Mouse (Mus musculus): ENCODE results near the gene Gan. TPM values are rescaled to one million over a fixed set of nuclear protein-coding genes. Genes with fewer than 3 reads are reported as not detected.

The Gan gene
- total RNA-seq, 2 experiments from 2014 or later: 22.6 to 24.7 TPM

Other genes starting within 250 kb of the Gan start
- gene Cmc2, start 236.7 kb upstream of the Gan start, total RNA-seq (2021): 10 to 100 TPM; 11.8 to 12.5 TPM
- 1 to 10 TPM; 2.3 to 2.6 TPM for gene Cenpn, start 236.4 kb upstream of the Gan start, total RNA-seq (2021)
- gene Atmin, start 214.7 kb upstream of the Gan start, total RNA-seq (2021): 10 to 100 TPM; 31.3 to 32.6 TPM
- 10 to 100 TPM; 10.2 TPM for gene 1700030J22Rik, start 179.2 kb upstream of the Gan start, total RNA-seq (2021)
- gene Gcsh, start 164.6 kb upstream of the Gan start, total RNA-seq (2021): 10 to 100 TPM; 55.4 to 56.1 TPM
- under 1 TPM; 0.05 to 0.07 TPM for gene Pkd1l2, start 75.7 kb upstream of the Gan start, total RNA-seq (2021)
- gene Bco1, start 62.3 kb upstream of the Gan start, total RNA-seq (2021): under 1 TPM in 1 of 2 experiments, not detected in 1; 0.21 TPM
- 100 to 1,000 TPM; 338 to 353 TPM for gene Cmip, start 98.9 kb downstream of the Gan start, total RNA-seq (2021)

All from layer of hippocampus, postnatal 10 days (tissue).